Mouse (Mus musculus) liver, embryonic 15.5 days (tissue): ENCODE data around the gene Bscl2. TPM values are rescaled to one million over a fixed set of nuclear protein-coding genes. Genes with fewer than 3 reads are reported as not detected.

Source experiments
- ATAC-seq: fragments of 200-750 bp; cut with Nextera tagmentation; 2 replicates; pipeline ENCODE4 v1.8.0; 2017; ENCODE audit warnings: moderate number of reproducible peaks, mild to moderate bottlenecking, moderate library complexity; ENCODE audit not compliant: insufficient read depth
- H3K27ac ChIP-seq: fragments of 300-500 bp; sonication (generic); replicated peaks from 2 replicates; pipeline ENCODE4 v1.5.1; 2015; ENCODE audit warnings: mild to moderate bottlenecking, inconsistent platforms
- H3K27me3 ChIP-seq: fragments of 300-500 bp; sonication (generic); 2 replicates; pipeline ENCODE4 v1.6.1; 2015; ENCODE audit warnings: mild to moderate bottlenecking, inconsistent platforms
- H3K36me3 ChIP-seq: fragments of 300-500 bp; sonication (generic); replicated peaks from 2 replicates; pipeline ENCODE4 v1.6.1; 2015; ENCODE audit warnings: moderate library complexity, mild to moderate bottlenecking, inconsistent platforms
- H3K4me1 ChIP-seq: fragments of 300-500 bp; sonication (generic); replicated peaks from 2 replicates; pipeline ENCODE4 v1.6.1; 2015; ENCODE audit warnings: inconsistent platforms
- H3K4me2 ChIP-seq: fragments of 300-500 bp; sonication (generic); 2 replicates; pipeline ENCODE4 v1.6.1; 2015; ENCODE audit warnings: moderate library complexity, mild to moderate bottlenecking, inconsistent platforms
- H3K4me3 ChIP-seq: fragments of 300-500 bp; sonication (generic); replicated peaks from 2 replicates; pipeline ENCODE4 v1.5.1; 2015; ENCODE audit warnings: mild to moderate bottlenecking, inconsistent platforms
- H3K9ac ChIP-seq: fragments of 300-500 bp; sonication (generic); 2 replicates; pipeline ENCODE4 v1.6.1; 2015; ENCODE audit warnings: moderate library complexity, mild to moderate bottlenecking, inconsistent platforms
- H3K9me3 ChIP-seq: fragments of 300-500 bp; sonication (generic); replicated peaks from 2 replicates; pipeline ENCODE4 v1.6.1; 2016; ENCODE audit warnings: inconsistent platforms
- WGBS: fragments of 180-500 bp; shearing (Covaris S2); methylation state at CpG from one replicate; pipeline ENCODE4 v1.1.7; 2015; ENCODE audit warnings: mixed read lengths; ENCODE audit not compliant: insufficient replicate concordance; 5-methylcytosine and 5-hydroxymethylcytosine counted together
- polyA plus RNA-seq: library from polyadenylated mRNA; unstranded; fragments of >200 nt; fragmentation: Nextera tagmentation; extraction: Ambion mirVana; gene quantifications from 2 replicates; pipeline ENCODE4 v1.2.1, GENCODE M21; 2015

The Bscl2 gene
- 29.8 and 33.1 TPM in 2 replicates for polyA plus RNA-seq

DNA sequence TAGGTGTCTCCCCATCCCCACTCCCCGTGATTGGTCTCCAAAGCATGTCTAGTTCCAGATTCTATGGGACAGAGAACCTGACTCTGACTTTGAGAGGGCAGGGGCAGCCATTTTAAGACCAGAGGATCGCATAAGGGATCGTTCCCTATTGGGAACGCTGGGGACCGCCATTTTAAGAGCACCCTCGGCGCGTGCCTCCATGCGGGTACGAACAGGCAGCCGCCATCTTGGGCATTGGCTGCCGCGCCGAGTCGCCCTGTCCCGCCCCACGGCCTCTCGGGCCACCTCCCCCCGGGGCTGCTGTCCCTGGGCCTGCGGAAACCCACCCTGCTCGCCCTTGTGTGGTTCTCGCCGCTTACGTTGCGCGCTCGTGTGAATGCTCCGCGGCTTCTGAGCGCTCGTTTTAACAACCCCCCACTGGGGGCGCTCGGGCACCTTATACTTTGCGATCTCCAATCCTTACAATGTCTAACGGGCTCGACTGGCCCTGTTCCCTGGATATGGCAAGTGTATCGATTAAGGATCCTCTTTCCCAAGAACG, at the start of gene Bscl2:
TSS of gene Bscl2 (plus strand) at position 217 of the 541 bp plus-strand sequence.
- H3K9ac ChIP-seq: peak within 1 kb of the TSS; percentile 66
- H3K27ac ChIP-seq: peak within 1 kb of the TSS; percentile 85
- peaks cover 45% of the 10 kb centered on the region for H3K4me1 ChIP-seq
- no peaks in the 10 kb centered on the region for H3K27me3 ChIP-seq
- H3K36me3 ChIP-seq: peaks cover 46% of the 10 kb centered on the region
- no peaks in the 10 kb centered on the region for H3K9me3 ChIP-seq
- H3K4me2 ChIP-seq: peak within 1 kb of the TSS; percentile 89
- peak within 1 kb of the TSS; percentile 67 for H3K4me3 ChIP-seq
- ATAC-seq: peak; percentile 64
- 1% methylated on average over 38 of the region's 38 CpGs for WGBS

DNA sequence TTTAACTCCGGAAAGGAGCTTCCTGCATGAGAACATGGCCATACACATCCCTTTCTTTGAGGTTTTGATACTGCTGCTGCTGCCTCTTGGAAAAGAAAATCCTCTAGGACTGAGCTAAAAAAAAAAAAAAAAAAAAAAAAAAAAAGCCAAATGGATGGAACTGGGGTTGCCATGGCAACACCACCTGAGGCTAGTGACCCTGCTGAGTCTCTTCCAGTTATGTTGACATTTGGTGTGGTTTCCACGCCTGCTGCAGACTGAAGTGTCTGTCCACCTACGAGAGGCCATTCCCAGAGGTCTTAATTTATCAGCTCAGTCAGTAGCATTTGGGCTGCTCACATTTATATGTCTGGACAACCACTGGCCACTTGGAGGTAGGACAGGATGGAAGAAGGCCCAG, 48.7 kb upstream of the Bscl2 start:
- no peak overlapping the region for H3K27ac ChIP-seq
- 48% methylated on average over 3 of the region's 3 CpGs for WGBS

DNA sequence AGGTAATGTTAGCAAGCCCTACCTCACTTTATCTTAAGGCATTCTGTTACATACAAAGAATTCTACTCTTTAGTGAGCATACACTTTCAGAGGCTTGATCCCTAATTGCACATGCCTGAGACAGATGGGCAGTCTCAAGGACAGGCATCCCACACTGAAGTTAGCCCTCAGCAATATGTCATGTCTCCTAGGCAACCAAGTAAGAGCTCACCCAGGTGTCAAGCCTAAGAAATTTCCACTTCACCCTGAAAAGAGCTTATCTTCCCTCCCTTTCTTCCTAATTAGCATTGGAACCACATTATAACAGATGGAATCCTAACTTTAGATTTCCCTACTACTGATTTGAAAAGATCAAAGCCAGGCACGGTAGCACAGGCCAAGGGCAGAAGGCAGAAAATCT, 48.1 kb upstream of the Bscl2 start:
- peaks cover 25% of the 10 kb centered on the region for H3K36me3 ChIP-seq
- H3K9ac ChIP-seq: no peak overlapping the region
- H3K27me3 ChIP-seq: no peaks in the 10 kb centered on the region
- no peak overlapping the region for H3K4me2 ChIP-seq
- H3K4me1 ChIP-seq: peaks cover 24% of the 10 kb centered on the region
- ATAC-seq: no peak
- no peak overlapping the region for H3K4me3 ChIP-seq
- WGBS: 75% methylated on average over 1 of the region's 1 CpGs
- H3K9me3 ChIP-seq: no peaks in the 10 kb centered on the region
- H3K27ac ChIP-seq: no peak overlapping the region

More for the DNA sequence above, 48.7 kb upstream of the Bscl2 start:
- Histone ChIP-seq H3K4me1 (peaks cover 24% of the 10 kb centered on the region), H3K36me3 (peaks cover 22% of the 10 kb centered on the region), H3K9me3 (no peaks in the 10 kb centered on the region), H3K4me2 (no peak overlapping the region), H3K4me3 (no peak overlapping the region), H3K27me3 (no peaks in the 10 kb centered on the region), H3K9ac (no peak overlapping the region)
- ATAC-seq: no peak

DNA sequence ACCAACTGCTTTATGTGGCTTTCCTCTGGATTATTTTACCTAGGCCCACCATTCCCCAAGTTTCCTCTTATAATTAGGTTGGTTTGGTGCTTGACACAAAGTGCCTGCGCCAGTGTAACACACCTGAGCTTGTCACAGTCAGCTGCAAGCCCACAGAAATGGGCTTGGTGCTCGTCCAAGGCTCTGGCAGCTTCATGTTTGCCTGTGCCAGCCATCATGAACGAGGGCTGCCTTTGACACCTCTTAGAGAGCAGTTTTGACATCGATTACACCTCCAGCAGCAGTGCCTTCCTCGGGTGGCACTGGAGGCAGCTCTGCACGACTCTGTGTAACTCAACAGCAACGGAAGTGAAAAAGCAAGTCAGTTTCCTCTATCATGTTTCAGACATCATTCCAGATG, 47.1 kb upstream of the Bscl2 start:
- H3K4me2 ChIP-seq: no peak overlapping the region
- no peaks in the 10 kb centered on the region for H3K27me3 ChIP-seq
- no peak overlapping the region for H3K27ac ChIP-seq
- whole genome bisulfite sequencing: 64% methylated on average over 7 of the region's 7 CpGs
- peaks cover 35% of the 10 kb centered on the region for H3K36me3 ChIP-seq
- no peak overlapping the region for H3K4me3 ChIP-seq
- no peaks in the 10 kb centered on the region for H3K9me3 ChIP-seq
- peaks cover 15% of the 10 kb centered on the region for H3K4me1 ChIP-seq
- ATAC-seq: no peak
- H3K9ac ChIP-seq: no peak overlapping the region

DNA sequence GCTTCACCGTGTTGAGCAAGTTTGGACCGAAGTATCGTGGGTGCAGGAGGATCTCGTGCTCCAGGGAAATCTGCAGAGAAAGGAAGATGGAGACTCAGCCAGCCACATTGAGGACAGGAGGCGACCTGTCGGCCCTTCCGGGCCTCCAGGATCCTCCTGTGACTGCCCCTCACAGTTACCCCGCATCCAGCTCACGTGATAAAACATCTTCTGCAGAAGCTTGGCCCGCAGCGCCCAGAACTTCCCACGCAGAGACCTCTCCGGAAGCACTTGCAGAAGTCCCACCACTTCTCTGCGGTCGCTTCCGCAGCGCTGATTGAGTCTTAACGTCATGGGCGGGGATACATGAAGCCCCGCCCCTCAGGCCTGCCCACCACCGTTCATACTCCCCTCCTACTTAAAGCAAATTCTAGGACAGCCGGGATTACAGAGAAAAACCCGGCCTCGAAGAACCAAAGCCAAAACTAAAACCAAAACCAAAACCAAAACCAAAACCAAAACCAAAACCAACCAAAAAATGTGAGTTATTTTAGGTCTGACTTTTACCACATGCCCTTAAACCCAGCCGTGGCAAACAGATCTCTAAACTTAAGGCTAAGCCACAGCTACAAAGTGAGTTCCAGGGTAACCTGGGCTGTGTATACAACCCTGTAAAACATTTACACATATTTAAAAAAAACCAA, 38.9 kb upstream of the Bscl2 start, which contains the start of gene Polr2g:
TSS of gene Polr2g (minus strand) at position 314 of the 683 bp plus-strand sequence.
- under 1% methylated on average over 25 of the region's 25 CpGs for whole genome bisulfite sequencing
- peak within 1 kb of the TSS; percentile 72 for H3K9ac ChIP-seq
- peak; percentile 53 for ATAC-seq
- peaks cover 30% of the 10 kb centered on the region for H3K36me3 ChIP-seq
- peak within 1 kb of the TSS; percentile 79 for H3K4me2 ChIP-seq
- H3K27ac ChIP-seq: peak within 1 kb of the TSS; percentile 73
- no peaks in the 10 kb centered on the region for H3K9me3 ChIP-seq
- H3K4me1 ChIP-seq: peaks cover 52% of the 10 kb centered on the region
- peak within 1 kb of the TSS; percentile 74 for H3K4me3 ChIP-seq
- H3K27me3 ChIP-seq: no peaks in the 10 kb centered on the region

DNA sequence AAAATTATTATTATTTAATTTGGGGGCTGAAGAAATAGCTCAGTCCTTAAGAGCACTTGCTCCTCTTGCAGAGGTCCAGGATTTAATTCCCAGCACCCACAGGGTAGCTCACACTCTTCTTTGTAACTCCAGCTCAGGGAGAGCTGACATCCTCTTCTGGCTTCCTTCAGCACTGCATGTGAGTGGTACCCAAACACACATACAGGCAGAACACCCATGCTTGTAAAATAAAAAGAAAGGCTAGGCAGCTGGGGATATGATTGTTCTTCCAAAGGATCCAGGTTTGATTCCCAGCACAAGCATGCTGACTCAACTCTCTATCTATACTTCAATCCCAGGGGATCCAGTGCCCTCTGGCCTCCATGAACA, 38.3 kb upstream of the Bscl2 start:
- no peak overlapping the region for H3K9ac ChIP-seq
- H3K36me3 ChIP-seq: peaks cover 25% of the 10 kb centered on the region
- peak overlapping the region; percentile 79 for H3K4me2 ChIP-seq
- no peaks in the 10 kb centered on the region for H3K9me3 ChIP-seq
- peaks cover 57% of the 10 kb centered on the region for H3K4me1 ChIP-seq
- H3K27me3 ChIP-seq: no peaks in the 10 kb centered on the region
- no peak overlapping the region; the same call in 1 of the 2 replicates for H3K27ac ChIP-seq
- ATAC-seq: no peak
- peak overlapping the region; percentile 74 for H3K4me3 ChIP-seq

DNA sequence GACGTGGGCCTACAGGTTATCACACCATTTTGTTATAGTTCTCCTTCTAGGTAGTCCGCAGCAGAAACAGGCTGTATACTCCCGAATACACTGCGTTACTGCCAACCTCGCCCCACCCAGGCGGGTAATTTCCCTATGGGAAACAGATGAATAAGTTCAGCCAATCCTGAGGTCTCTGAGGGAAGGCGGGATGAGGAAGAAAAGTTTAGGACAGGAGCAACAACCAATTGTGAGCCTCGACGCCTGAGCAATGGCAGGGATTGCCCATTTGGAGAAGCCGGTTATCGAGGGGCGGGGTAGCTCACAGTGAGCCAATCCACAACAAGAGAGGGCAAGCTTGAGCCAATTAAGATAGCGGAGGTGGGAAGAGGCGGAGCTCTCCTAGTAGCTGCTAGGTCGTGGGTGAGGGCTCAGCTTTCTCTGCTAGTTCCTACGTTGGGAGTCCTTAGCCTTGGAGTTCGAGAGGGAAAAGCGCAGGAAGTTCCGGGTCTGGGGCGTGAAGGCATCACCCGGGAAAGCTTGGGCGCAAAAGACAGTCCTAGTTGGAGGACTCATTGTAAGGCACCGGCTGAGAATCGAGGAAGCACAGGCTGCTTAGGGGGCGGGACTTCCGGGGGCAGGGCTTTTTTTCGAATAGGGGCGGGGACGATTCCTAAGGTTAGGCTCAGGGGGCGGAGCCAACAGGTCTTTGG, 35.0 kb upstream of the Bscl2 start, which contains the start of gene Zbtb3:
TSS of gene Zbtb3 (plus strand) at position 426 of the 692 bp plus-strand sequence.
- H3K4me1 ChIP-seq: peaks cover 53% of the 10 kb centered on the region
- H3K4me3 ChIP-seq: peak within 1 kb of the TSS; percentile 73
- H3K27me3 ChIP-seq: no peaks in the 10 kb centered on the region
- peak; percentile 96 for ATAC-seq
- H3K27ac ChIP-seq: peak within 1 kb of the TSS; percentile 80
- H3K9ac ChIP-seq: peak within 1 kb of the TSS; percentile 63
- under 1% methylated on average over 30 of the region's 30 CpGs for WGBS
- H3K4me2 ChIP-seq: peak within 1 kb of the TSS; percentile 81
- H3K9me3 ChIP-seq: no peaks in the 10 kb centered on the region
- peaks cover 28% of the 10 kb centered on the region for H3K36me3 ChIP-seq

DNA sequence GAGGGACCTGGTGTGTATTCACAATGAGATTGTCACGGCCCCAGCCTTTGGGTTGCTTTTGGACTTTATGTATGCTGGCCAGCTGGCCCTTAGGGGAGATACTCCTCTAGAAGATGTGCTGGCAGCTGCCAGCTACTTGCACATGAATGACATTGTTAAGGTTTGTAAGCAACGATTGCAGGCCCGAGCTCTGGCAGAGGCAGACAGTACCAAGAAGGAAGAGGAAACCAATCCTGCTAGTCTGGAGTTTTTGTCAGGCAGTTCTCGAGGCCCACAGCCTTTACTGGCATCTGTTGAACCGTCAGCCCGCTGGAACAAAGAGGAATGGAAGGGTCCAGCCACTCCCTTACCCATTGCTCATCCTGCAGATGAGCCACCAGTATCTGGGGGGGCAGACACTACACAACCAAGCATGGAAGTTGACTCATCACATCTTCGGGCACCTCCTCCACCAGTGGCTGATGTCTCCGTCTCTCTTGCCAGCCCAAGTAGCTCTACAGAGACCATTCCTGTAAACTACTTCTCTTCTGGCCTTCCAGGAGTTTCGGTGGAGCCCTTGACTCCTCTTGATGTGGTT, 34.0 kb upstream of the Bscl2 start:
- Histone ChIP-seq H3K4me2 (peak overlapping the region; percentile 81), H3K4me1 (peaks cover 43% of the 10 kb centered on the region), H3K27ac (peak overlapping the region; percentile 76), H3K9ac (no peak overlapping the region), H3K27me3 (no peaks in the 10 kb centered on the region), H3K9me3 (no peaks in the 10 kb centered on the region), H3K36me3 (peaks cover 38% of the 10 kb centered on the region), H3K4me3 (peak overlapping the region; percentile 73; the same call in 1 of the 2 replicates)
- 70% methylated on average over 9 of the region's 9 CpGs for WGBS
- no peak for ATAC-seq

DNA sequence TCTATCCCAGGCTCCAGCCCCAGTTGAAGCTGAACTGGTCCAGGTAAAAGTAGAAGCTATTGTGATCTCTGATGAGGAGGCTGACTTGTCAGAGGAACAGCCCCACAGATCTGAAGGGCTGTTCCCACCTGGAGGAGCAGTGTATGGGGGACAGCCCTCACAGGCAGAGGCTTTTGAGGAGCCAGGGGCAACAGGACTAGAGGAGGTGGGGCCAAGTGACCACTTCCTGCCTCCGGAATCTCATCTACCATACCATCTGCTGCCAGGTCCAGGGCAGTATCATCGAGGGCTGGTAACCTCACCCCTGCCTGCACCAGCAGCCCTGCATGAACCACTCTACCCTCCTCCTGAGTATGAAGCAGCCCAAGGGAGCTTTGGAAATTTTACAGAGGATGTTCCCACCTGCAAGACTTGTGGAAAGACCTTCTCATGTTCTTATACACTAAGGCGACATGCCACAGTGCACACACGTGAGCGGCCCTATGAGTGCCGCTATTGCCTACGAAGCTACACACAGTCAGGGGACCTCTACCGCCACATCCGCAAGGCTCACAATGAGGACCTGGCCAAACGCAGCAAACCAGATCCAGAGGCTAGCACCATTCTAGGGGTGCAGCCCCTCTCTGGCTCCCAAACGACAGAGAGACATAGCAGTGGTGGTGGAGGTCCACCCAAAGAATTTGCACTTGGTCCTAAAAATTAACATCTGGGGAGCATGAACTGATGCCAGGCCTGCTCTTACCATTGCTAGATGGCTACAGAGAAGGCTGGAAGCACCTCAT, 33.2 kb upstream of the Bscl2 start:
- H3K27me3 ChIP-seq: no peaks in the 10 kb centered on the region
- H3K36me3 ChIP-seq: peaks cover 43% of the 10 kb centered on the region
- no peak overlapping the region for H3K4me2 ChIP-seq
- H3K9me3 ChIP-seq: no peaks in the 10 kb centered on the region
- H3K27ac ChIP-seq: 0 out of 2 replicates have a peak overlapping the region, but pooled peaks have one; percentile 76
- no peak overlapping the region for H3K4me3 ChIP-seq
- no peak overlapping the region for H3K9ac ChIP-seq
- no peak for ATAC-seq
- H3K4me1 ChIP-seq: peaks cover 35% of the 10 kb centered on the region
- WGBS: 66% methylated on average over 11 of the region's 11 CpGs

DNA sequence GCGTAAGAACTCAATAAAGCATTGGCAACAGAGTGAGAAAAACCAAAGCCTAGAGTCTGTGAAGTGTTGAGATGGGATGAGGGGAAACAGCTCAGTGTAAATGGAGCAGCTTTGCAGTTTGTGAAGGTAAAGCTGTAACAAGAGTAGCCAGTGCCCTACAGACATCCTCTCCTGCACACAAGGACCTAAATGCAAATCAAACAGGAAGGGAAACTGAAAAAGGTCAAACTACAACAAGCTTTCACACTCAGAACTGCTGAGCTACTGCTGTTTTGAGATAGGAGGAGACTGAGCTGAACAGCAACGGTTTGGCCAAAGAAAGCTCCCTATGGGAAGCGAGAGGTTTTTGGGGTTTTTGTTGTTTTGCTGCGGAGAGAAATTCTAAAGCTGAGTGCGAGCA, 30.5 kb upstream of the Bscl2 start:
- Histone ChIP-seq H3K4me3 (no peak overlapping the region), H3K27me3 (no peaks in the 10 kb centered on the region), H3K36me3 (peaks cover 67% of the 10 kb centered on the region), H3K4me2 (no peak overlapping the region), H3K27ac (no peak overlapping the region), H3K9ac (no peak overlapping the region), H3K4me1 (peaks cover 22% of the 10 kb centered on the region), H3K9me3 (no peaks in the 10 kb centered on the region)
- ATAC-seq: no peak
- WGBS: 79% methylated on average over 5 of the region's 5 CpGs
